Mouse (Mus musculus): ENCODE data around the gene Pacrg. TPM values are rescaled to one million over a fixed set of nuclear protein-coding genes. Genes with fewer than 3 reads are reported as not detected.

Pacrg gene
- under 1 TPM; 0.45 to 0.52 TPM for total RNA-seq (2023)

GRCm38 (mm10) chr17:10840148-10840707, at the start of gene Pacrg, which contains the start of gene Prkn:
Pacrg (minus strand) TSS chr17:10840311.
Prkn (plus strand) TSS chr17:10840384.

Other genes with a start within 250 kb of the Pacrg start
- 1 to 10 TPM; 1.8 to 3.8 TPM for gene Prkn, start 73 bp upstream of the Pacrg start, total RNA-seq (2023)